Mouse (Mus musculus): ENCODE results near the gene Setd1b.
A peak's percentile ranks its signal among the peaks of the same experiment; 100 is the strongest.

Setd1b gene

GRCm38 (mm10) chr5:123128426-123129169 lies 13.4 kb upstream of the Setd1b start:
- DNase-seq (ENCODE audit: low spot score), result no peak

GRCm38 (mm10) chr5:123129170-123129757 lies 12.7 kb upstream of the Setd1b start:
- no peak for DNase-seq (ENCODE audit: low spot score)

- DNase-seq (ENCODE audit: low spot score), result no peak
Measured at GRCm38 (mm10) chr5:123130030-123130813, 11.8 kb upstream of the Setd1b start.

- DNase-seq (ENCODE audit: low spot score), result no peak
Measured at GRCm38 (mm10) chr5:123130814-123131148, 11.2 kb upstream of the Setd1b start.

GRCm38 (mm10) chr5:123132308-123133071 lies 9.5 kb upstream of the Setd1b start, which contains the start of gene Rhof:
Gene Rhof (minus strand): TSS chr5:123132692.
- DNase-seq (ENCODE audit: low spot score), result peak; percentile 80

- peak; percentile 86 for DNase-seq (ENCODE audit: low spot score)
Measured at GRCm38 (mm10) chr5:123133083-123133783, 8.8 kb upstream of the Setd1b start.

GRCm38 (mm10) chr5:123133784-123134143 lies 8.2 kb upstream of the Setd1b start:
- no peak for DNase-seq (ENCODE audit: low spot score)

GRCm38 (mm10) chr5:123134186-123134874 lies 7.7 kb upstream of the Setd1b start:
- peak; percentile 76 for DNase-seq (ENCODE audit: low spot score)

GRCm38 (mm10) chr5:123134875-123135382 lies 7.1 kb upstream of the Setd1b start:
- DNase-seq (ENCODE audit: low spot score), result no peak

GRCm38 (mm10) chr5:123135471-123136360 lies 6.3 kb upstream of the Setd1b start:
- peak; percentile 95 for DNase-seq (ENCODE audit: low spot score)

- DNase-seq (ENCODE audit: low spot score), result peak; percentile 95
Measured at GRCm38 (mm10) chr5:123136361-123137043, 5.5 kb upstream of the Setd1b start.

GRCm38 (mm10) chr5:123137044-123137909 lies 4.7 kb upstream of the Setd1b start:
- DNase-seq (ENCODE audit: low spot score), result peak; percentile 98

GRCm38 (mm10) chr5:123137910-123138229 lies 4.1 kb upstream of the Setd1b start:
- DNase-seq (ENCODE audit: low spot score), result no peak

- peak; percentile 85 for DNase-seq (ENCODE audit: low spot score)
Measured at GRCm38 (mm10) chr5:123138230-123138911, 3.6 kb upstream of the Setd1b start.

- DNase-seq (ENCODE audit: low spot score), result peak; percentile 87
Measured at GRCm38 (mm10) chr5:123138953-123139721, 2.9 kb upstream of the Setd1b start.

- no peak for DNase-seq (ENCODE audit: low spot score)
Measured at GRCm38 (mm10) chr5:123139722-123140627, 2.0 kb upstream of the Setd1b start.

All from urinary bladder, postnatal 14 days (tissue).